Mouse (Mus musculus) ZHBTc4 (cell line): Measurements from ENCODE around the gene Mcm9.

Experiments
- DNase-seq: peaks from one replicate; pipeline ENCODE4 v3.0.0-alpha.2; 2011; ENCODE audit warnings: low read depth, low spot score

Mcm9 gene

GRCm38 (mm10) chr10:53580137-53580536, 50.1 kb downstream of the Mcm9 start:
- peak; percentile 81 for DNase-seq

- no peak for DNase-seq
Measured at GRCm38 (mm10) chr10:53568531-53568930, 61.7 kb downstream of the Mcm9 start.

GRCm38 (mm10) chr10:53565538-53565937, 64.7 kb downstream of the Mcm9 start:
- DNase-seq, result no peak

GRCm38 (mm10) chr10:53562001-53562400, 68.2 kb downstream of the Mcm9 start:
- no peak for DNase-seq

- DNase-seq, result no peak
Measured at GRCm38 (mm10) chr10:53537596-53537995, 92.6 kb downstream of the Mcm9 start.

GRCm38 (mm10) chr10:53532297-53532696, 97.9 kb downstream of the Mcm9 start:
- DNase-seq, result no peak

GRCm38 (mm10) chr10:53527838-53528773, 102.1 kb downstream of the Mcm9 start:
- peak; percentile 57 for DNase-seq

DNA sequence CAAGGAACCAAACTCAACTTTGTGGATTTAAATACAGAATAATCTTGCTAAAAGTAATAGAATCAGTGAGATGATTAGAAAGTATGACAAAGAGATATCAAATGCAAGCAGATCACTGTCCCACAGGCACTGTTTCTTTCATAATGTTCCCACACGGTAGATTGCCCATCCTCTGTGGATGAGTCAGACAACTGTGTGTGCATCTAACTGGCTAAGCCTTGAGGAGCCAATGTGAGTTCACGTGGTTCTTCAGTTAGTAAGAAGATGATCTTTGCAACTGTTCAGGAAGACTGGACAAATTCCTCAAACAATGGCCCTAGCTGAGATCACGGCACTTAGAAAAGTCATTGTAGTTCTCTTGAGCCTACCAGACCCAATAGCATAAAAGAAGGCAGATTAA, 102.9 kb downstream of the Mcm9 start:
- DNase-seq, result no peak

GRCm38 (mm10) chr10:53526350-53526749, 103.9 kb downstream of the Mcm9 start:
- no peak for DNase-seq

DNA sequence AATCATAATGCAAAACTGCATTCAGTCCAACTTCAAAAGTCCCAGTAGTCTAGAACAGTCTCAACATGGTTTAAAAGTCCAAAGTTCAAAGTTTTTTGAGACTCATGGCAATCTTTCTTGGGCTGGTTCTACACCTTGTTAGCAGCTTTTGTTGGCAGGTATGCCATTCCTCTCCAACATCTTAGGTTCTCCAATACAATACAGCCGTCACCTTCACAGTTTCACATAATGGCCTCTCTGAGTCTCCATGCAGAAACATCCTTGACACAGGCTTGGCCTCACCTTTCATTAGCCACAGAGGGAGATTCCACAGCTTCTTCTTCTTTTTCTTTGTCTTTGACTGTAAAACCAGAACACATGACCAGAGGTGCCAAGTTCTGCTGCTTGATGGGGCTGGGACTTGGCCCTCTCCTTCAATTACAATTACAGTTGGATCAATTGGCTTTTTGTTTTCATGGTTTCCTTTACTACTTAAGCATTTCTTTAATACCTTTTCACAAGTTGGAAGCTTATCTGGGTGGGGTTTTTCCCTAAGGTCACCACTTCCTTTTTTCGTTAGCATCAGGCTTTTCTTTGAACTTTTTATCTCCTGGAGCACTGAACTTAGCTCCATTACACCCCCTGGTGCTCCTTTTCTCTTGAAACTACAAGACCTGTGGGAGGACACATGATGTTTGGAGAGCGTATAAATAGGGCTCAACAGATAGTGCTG, 104.8 kb downstream of the Mcm9 start:
- DNase-seq, result peak; percentile 82

- no peak for DNase-seq
Measured at GRCm38 (mm10) chr10:53519068-53519954, 110.9 kb downstream of the Mcm9 start.

DNA sequence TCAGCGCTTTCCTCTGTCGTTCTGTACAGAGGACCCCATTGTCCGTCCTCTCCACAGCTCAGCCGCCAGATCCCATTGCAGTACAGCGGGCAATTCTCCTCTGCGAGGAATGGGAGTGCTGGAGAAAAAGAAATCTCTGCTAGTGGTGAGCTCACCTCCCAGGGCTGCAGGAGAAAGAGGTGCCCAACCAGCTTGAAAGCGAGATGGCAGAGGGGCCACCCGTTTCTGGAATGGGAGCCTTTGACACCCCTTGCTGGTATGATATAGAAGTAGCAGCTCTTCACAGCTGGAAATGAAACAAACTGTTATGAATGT, 111.7 kb downstream of the Mcm9 start:
- no peak for DNase-seq

GRCm38 (mm10) chr10:53517770-53518598, 112.3 kb downstream of the Mcm9 start:
- DNase-seq, result no peak

DNA sequence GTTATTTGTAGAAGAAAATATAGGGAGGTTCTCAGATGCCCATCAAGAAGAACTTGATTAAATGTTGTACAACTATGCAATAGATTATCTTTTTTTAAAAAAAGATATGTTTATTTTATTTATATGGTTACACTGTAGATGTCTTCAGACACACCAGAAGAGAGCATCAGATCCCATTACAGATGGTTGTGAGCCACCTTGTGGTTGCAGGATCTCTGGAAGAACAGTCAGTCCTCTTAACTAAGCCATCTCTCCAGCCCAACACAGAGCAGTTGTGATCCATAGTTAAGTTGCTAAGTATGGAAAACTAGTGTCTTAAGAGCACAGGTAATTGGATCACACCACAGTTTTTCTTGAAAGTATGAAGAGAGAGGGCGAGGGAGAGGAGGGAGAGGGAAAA, 117.7 kb downstream of the Mcm9 start:
- DNase-seq, result no peak

GRCm38 (mm10) chr10:53509158-53509773, 121.0 kb downstream of the Mcm9 start:
- DNase-seq, result peak; percentile 64

DNA sequence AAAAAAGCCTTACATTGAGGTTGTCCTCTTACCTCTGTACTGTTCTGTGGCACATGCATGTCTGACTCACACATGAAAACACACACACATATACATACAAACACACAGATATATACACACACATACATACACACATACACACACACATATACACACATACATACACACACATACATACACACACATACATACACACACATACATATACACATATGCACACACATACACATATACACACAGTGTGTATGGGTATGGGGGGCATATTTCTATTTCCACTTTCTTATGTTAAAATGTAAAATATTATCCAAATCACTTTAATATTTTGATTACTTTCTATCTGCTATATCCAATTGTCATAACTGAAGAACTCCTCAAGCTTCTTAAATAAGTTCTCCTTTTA, 121.6 kb downstream of the Mcm9 start:
- DNase-seq, result no peak

DNA sequence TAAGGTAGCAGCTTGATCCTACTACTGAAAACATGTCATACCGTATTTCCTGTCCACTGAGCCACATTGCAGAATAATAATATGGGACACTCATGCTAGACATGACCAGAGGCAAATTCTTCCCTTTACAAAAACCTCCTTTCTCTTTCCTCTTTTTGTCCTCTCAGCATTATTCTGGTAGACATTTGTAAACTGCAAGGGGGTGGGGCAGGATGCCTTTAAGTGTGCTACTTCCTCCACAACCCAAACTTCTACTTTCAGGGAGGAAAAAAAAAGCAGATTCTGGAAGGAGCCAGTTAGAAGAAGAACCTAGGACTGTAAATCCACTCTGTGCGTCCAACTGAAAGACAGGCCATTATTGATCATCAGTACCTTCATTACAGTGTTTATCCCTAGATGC, 124.7 kb downstream of the Mcm9 start:
- no peak for DNase-seq

GRCm38 (mm10) chr10:53505069-53505468, 125.2 kb downstream of the Mcm9 start:
- no peak for DNase-seq

GRCm38 (mm10) chr10:53502875-53503816, 127.1 kb downstream of the Mcm9 start:
- DNase-seq, result peak; percentile 82
